Mouse (Mus musculus) liver, adult 2 months (tissue): ENCODE measurements at regions not wholly inside any gene's neighbourhood (a gene's known extent, or its start where the extent isn't known, plus 50 kb on each side); places are given as distances from the start of the nearest gene placed in this dataset.

Source experiments
- CTCF ChIP-seq: fragments of 200-500 bp; IDR thresholded peaks from 2 replicates; pipeline ENCODE4 v1.5.1; 2011; ENCODE audit warnings: low read depth, low read length, control low read depth
- POLR2A ChIP-seq: fragments of 200-500 bp; IDR thresholded peaks from 2 replicates; pipeline ENCODE4 v1.6.1; 2011; ENCODE audit warnings: low read length, control low read depth; ENCODE audit not compliant: insufficient read depth; ENCODE audit errors: extremely low read depth

- TF ChIP-seq POLR2A (no peak), CTCF (no peak)
Observed at GRCm38 (mm10) chr14:52547933-52548332, 52.4 kb upstream of the Olfr1507 start.
